Mouse (Mus musculus): ENCODE results near the gene Olfr809. TPM values are rescaled to one million over a fixed set of nuclear protein-coding genes. Genes with fewer than 3 reads are reported as not detected.

Olfr809 gene
- not detected for polyA plus RNA-seq (2017; shearing (Covaris generic))

GRCm38 (mm10) chr10:129774338-129774737 is at the start of gene Olfr809:
Olfr809 (plus strand) TSS chr10:129774638.

GRCm38 (mm10) chr10:129729275-129729674 is 45.2 kb upstream of the Olfr809 start, which contains the start of gene Olfr805:
Olfr805 (minus strand) TSS chr10:129729375.

DNA sequence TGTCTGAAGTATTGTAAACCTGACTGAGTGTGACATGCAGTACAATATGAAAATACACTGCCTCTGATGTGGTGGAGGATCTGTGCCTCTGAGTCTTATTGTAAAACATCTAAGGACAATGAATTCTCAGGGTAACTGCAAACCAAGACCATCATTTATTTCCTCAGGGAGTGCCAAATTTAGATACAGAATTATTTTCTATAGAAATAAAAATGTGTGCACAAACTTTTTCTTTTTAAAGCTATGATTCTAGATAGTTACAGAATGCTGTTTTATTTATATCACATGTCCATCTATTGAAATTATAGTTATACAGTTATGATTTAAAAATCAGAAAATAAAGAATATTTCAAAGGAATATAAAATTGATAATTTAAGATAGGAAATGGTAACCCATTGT is 32.6 kb upstream of the Olfr809 start, which contains the start of gene Olfr806:
Olfr806 (minus strand) TSS at position 101 of the 400 bp plus-strand sequence.

GRCm38 (mm10) chr10:129757693-129758092 is 16.7 kb upstream of the Olfr809 start, which contains the start of gene Olfr807:
Olfr807 (minus strand) TSS chr10:129757793.

GRCm38 (mm10) chr10:129765182-129765581 is 9.3 kb upstream of the Olfr809 start, which contains the start of gene Olfr808:
Olfr808 (plus strand) TSS chr10:129765482.

DNA sequence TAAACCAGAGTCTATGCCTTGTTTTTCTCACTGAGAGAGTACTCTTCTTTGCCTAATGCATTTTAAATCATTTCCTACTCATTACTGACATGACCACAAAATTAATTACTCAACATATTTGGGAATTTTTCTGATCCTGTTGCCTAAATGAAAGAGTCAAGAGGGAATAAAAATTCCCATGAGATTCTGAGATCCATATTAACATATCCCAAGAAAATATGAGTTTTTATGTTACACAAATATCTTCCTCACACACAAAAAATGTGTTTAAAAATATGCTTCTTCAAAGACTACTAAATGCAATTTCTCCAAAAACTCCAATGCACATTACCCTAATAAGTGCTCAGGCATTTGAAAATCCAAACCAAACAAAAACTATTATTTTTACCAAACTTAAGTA is 20.4 kb downstream of the Olfr809 start, which contains the start of gene Olfr810:
Olfr810 (minus strand) TSS at position 101 of the 400 bp plus-strand sequence.

GRCm38 (mm10) chr10:129804296-129804695 is 29.9 kb downstream of the Olfr809 start, which contains the start of gene Olfr811:
Olfr811 (minus strand) TSS chr10:129804396.

Other genes starting within 250 kb of the Olfr809 start
- not detected for gene Olfr792, start 235.5 kb upstream of the Olfr809 start, polyA plus RNA-seq (2017; shearing (Covaris generic))
- not detected for gene Olfr794, start 207.0 kb upstream of the Olfr809 start, polyA plus RNA-seq (2017; shearing (Covaris generic))
- not detected for gene Olfr796, start 162.1 kb upstream of the Olfr809 start, polyA plus RNA-seq (2017; shearing (Covaris generic))
- 0.07 TPM for gene Olfr798, start 146.7 kb upstream of the Olfr809 start, polyA plus RNA-seq (2017; shearing (Covaris generic))
- gene Olfr799, start 137.2 kb upstream of the Olfr809 start, polyA plus RNA-seq (2017; shearing (Covaris generic)): not detected
- gene Olfr800, start 116.9 kb upstream of the Olfr809 start, polyA plus RNA-seq (2017; shearing (Covaris generic)): not detected
- gene Olfr801, start 100.8 kb upstream of the Olfr809 start, polyA plus RNA-seq (2017; shearing (Covaris generic)): not detected
- gene Olfr802, start 86.5 kb upstream of the Olfr809 start, polyA plus RNA-seq (2017; shearing (Covaris generic)): not detected
- not detected for gene Olfr803, start 80.4 kb upstream of the Olfr809 start, polyA plus RNA-seq (2017; shearing (Covaris generic))
- gene Olfr804, start 71.4 kb upstream of the Olfr809 start, polyA plus RNA-seq (2017; shearing (Covaris generic)): not detected
- gene Olfr805, start 45.3 kb upstream of the Olfr809 start, polyA plus RNA-seq (2017; shearing (Covaris generic)): not detected
- not detected for gene Olfr806, start 32.7 kb upstream of the Olfr809 start, polyA plus RNA-seq (2017; shearing (Covaris generic))
- gene Olfr807, start 16.8 kb upstream of the Olfr809 start, polyA plus RNA-seq (2017; shearing (Covaris generic)): not detected
- not detected for gene Olfr808, start 9.2 kb upstream of the Olfr809 start, polyA plus RNA-seq (2017; shearing (Covaris generic))
- not detected for gene Olfr810, start 20.3 kb downstream of the Olfr809 start, polyA plus RNA-seq (2017; shearing (Covaris generic))
- gene Olfr811, start 29.8 kb downstream of the Olfr809 start, polyA plus RNA-seq (2017; shearing (Covaris generic)): not detected
- not detected for gene Olfr812, start 71.5 kb downstream of the Olfr809 start, polyA plus RNA-seq (2017; shearing (Covaris generic))
- gene Olfr813, start 80.7 kb downstream of the Olfr809 start, polyA plus RNA-seq (2017; shearing (Covaris generic)): not detected
- gene Olfr814, start 105.2 kb downstream of the Olfr809 start, polyA plus RNA-seq (2017; shearing (Covaris generic)): not detected
- gene Olfr815, start 131.2 kb downstream of the Olfr809 start, polyA plus RNA-seq (2017; shearing (Covaris generic)): not detected
- not detected for gene Olfr816, start 141.0 kb downstream of the Olfr809 start, polyA plus RNA-seq (2017; shearing (Covaris generic))
- gene Olfr818, start 174.5 kb downstream of the Olfr809 start, polyA plus RNA-seq (2017; shearing (Covaris generic)): not detected
- not detected for gene Olfr819, start 192.6 kb downstream of the Olfr809 start, polyA plus RNA-seq (2017; shearing (Covaris generic))
- not detected for gene Olfr247, start 201.5 kb downstream of the Olfr809 start, polyA plus RNA-seq (2017; shearing (Covaris generic))
- 0.06 TPM for gene Gm10310, start 210.4 kb downstream of the Olfr809 start, polyA plus RNA-seq (2017; shearing (Covaris generic))
- gene Olfr820, start 238.0 kb downstream of the Olfr809 start, polyA plus RNA-seq (2017; shearing (Covaris generic)): not detected

All from CD4-positive, CD25-positive, alpha-beta regulatory T cell, adult 9 weeks (primary cell).